Mouse (Mus musculus) thymus, adult 2 months (tissue): ENCODE results near the gene Trpt1.

ENCODE experiments used
- CTCF ChIP-seq: fragments of 200-500 bp; IDR thresholded peaks from 2 replicates; pipeline ENCODE4 v1.5.1; 2012; ENCODE audit warnings: mild to moderate bottlenecking, control low read depth, low read length, moderate library complexity, borderline replicate concordance; ENCODE audit not compliant: control insufficient read depth, poor library complexity, insufficient read depth; ENCODE audit errors: extremely low read depth
- POLR2A ChIP-seq: fragments of 200-500 bp; IDR thresholded peaks from 2 replicates; pipeline ENCODE4 v1.6.1; 2012; ENCODE audit warnings: mild to moderate bottlenecking, low read length, control low read depth, moderate library complexity; ENCODE audit not compliant: control insufficient read depth, poor library complexity, insufficient read depth; ENCODE audit errors: extremely low read depth

- TF ChIP-seq CTCF (no peak), POLR2A (no peak)
These were observed 1.4 kb upstream of the Trpt1 start for GRCm38 (mm10) chr19:6994489-6994888.
